Mouse (Mus musculus) forelimb bud, embryonic 11.5 days (tissue): ENCODE data around the gene Sh3rf3.
A peak's percentile ranks its signal among the peaks of the same experiment; 100 is the strongest.
"Not testable (repeated sequence)": the region's sequence is repeated elsewhere in the genome, so short reads cannot be mapped to it uniquely, and the experiment has no call there.

ENCODE experiments used
- DNase-seq: peaks from one replicate; pipeline ENCODE4 v3.0.0-alpha.2; 2012; ENCODE audit warnings: low read depth, low spot score

Gene Sh3rf3

DNA sequence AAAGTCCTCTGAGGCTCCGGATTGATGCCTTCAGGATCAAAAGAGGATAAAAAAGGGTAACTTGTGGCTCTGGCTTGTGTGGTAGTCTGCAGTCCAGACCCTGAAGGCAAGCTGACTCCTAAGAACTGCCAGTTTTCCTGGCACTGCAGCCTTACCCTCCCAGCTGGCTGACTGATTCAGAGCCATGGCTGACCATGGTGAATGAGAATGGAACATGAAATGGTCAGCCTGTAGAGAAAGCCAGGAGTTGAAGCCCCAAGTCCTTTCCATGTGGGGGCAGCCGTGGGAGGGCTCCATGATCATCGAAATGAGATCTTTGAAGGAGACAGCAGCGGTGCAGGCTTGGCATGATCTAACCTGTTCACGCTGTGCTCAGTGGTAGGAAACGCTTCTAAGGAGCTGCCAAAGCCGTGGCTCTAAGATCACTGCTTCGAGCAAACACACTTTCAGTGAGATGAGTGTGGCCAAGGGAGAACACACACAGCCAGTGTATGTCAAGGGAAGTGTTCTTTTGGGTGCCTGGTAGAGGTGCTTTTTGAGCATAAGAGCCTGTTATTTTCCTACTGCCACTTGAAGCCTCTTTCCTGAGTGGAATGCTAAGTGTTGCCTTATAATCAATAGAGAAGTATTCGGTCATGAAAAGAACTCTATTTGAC lies 168.6 kb downstream of the Sh3rf3 start:
- no peak for DNase-seq

DNA sequence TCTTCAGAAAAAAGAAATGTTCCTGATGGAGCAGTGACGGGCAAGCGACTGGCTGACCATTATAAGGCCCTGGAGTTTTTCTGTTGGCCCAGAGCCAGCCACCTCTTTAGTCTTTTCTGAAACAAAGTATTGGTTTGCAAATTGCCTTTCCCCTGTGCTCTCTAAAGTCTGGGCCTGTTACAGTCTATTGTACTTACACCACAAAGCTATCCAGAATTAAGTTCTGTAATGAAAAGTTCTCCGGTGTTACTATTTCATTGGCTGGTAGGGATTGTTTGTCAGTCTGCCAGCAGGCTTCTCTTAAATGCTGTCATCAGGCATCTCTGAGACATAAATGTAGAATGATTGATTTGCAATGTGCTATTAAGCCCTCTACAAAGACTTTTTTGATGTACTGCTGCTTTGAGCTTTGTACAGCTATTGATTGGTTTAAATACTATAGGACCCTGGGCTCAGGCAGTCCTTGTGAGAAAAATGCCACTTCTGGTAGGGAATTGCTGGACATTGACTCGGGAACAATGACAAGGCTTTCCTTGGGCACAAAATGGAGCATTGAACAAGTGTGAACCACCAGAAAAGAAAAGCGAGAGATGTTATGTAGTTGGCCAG lies 169.5 kb downstream of the Sh3rf3 start:
- DNase-seq, result peak; percentile 8

- DNase-seq, result no peak
Measured at GRCm38 (mm10) chr10:58991611-58992010, 178.5 kb downstream of the Sh3rf3 start.

DNA sequence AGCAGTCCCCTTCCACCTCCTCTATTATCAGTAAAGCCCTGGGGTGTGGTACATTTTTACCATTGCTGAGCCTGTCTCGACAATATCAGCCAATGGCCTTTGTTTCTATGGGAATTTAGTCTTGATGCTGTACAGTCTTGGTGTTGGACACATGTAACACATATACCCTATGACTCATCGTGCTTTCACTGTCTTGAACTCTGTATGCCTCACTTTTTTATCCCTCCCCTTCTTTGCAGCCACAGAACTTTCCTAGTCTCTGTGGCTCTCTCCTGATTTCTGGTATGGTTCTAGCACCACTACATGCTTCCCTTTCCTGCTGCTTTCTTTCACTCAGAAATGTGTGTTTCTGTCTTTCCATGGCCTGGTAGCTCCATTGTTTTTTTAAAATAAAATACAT lies 181.6 kb downstream of the Sh3rf3 start:
- DNase-seq, result no peak

DNA sequence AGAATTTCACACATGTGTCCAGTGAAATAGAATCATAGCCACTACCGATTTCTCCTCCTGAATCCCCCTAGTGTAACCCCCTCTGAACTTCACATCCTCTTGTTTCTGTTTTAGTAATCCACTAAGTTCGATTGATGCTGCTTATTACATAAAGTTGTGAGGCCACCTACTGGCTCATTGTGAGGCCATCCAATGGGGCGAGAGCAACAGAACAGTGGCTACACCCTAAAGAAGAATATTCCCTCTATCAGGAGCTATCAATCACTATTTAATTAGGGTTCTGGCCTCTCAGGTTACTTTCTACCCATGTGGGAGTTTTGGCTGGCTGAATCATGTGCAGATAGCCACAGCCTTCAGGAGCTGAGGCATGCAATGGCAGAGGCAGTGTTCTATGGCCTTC lies 182.0 kb downstream of the Sh3rf3 start:
- no peak for DNase-seq

DNA sequence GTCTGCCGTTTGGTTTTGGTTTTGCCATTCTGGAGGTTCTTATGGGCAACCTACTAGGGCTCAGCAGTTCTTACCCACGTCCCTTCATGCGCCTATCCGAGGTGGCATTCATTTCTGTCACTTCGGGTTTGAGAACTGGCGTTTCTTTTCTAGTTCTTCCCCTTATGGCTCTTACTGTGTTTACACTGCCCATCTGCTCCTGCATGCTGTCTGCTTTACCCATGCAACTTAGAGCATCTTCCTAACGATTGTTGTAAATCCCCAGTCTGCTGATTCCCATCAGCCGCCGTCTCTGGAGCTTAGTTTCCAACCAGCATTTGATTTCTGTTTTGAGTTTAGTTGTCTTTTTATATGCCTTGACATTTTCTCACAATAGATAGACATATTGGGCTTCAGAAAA lies 189.2 kb downstream of the Sh3rf3 start:
- DNase-seq, result no peak

DNA sequence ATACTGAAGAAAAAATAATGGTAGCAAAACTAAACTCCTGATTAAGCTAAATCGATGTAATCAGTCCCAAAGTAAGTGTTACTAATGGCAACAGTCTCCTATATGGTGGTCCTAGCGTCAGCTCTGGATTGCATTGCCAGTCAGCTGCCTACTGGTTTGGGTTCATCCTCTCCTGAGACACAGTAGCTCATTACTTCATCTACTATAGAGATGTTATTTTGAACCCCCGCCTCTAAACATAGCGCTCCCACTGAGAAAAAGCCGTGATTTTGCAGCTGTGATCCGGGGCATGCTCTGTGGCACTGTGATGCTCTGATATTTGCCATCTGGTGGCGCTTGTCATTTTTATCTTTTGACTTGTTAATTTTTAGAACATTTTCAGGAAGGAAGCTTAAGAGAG lies 198.3 kb downstream of the Sh3rf3 start:
- no peak for DNase-seq

DNA sequence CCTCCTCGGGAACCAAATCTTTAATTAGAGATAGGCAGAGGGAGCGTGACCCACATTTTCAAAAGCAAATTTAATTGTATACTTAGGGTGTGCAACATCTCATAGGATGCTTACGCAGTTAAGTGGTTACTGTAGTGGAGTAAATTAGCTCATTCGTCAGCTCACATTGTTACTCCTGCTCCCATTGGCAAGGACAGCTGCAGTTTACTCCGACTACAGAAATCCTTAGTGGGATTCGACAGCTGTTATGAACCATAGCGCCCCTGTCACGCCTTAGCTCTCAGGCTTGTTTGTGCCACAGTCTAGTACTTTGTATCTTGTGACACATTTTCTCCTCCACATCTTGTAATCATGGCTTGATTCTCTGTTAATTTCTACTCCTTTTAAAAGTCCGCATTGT lies 200.5 kb downstream of the Sh3rf3 start:
- DNase-seq, result no peak

- DNase-seq, result no peak
Measured at GRCm38 (mm10) chr10:59019302-59019973, 206.3 kb downstream of the Sh3rf3 start.

DNA sequence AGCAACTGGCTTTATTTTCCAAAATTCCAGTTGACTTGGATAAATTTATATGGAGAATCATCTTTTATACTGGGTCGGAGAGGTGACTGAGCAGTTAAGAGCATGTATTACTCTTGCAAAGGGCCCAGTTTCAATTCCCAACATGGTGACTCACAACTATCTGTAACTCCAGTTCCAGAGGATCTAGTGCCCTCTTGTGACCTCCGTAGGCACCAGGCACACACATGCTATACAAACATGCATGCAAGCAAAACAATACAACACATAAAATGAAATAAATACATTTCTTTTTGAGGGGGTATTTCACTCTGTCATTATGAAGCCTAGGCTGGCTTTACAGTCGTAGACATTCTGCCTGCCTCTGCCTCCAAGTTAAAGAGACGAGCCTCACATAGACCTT lies 237.3 kb downstream of the Sh3rf3 start:
- no peak for DNase-seq

DNA sequence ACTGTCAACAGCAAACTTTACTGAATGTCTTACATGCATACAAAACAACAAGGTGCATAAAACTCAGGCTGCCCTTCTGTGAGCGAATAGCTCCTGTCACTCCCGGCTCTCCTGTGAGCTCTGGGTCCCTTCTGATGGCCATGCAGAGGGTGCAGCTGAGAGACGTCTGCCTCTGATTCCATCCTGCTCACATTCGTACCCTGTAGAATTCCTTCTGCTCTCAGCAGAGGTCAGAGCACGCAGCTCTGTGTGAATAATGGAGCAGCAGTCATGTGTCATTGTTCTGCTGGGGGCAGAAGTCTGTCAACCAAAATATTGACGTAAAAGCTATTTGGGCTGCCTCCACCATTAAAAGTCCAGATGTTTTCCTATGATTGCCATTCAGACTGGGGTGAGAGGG lies 243.1 kb downstream of the Sh3rf3 start:
- DNase-seq, result no peak

GRCm38 (mm10) chr10:59066804-59067203 lies 253.6 kb downstream of the Sh3rf3 start:
- DNase-seq, result no peak

DNA sequence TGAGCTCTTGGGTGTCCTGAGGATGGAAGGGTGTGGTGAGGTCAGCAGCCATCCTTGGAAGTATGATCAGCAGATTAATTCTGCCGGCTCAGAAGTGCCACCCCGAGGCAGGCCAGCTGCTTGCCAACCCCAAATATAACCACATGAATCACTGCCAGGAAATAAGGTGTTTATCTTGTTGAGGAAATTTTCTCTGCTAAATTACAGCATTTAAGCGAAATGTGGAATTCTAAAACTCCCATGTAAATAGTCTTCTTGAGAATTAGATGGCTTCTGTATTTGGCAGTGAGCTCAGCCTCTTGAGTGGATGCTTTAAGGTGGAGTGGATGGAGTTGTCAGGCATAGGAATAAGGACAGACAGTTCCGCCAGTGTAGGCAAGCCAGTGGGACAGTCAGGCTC lies 259.7 kb downstream of the Sh3rf3 start:
- no peak for DNase-seq

GRCm38 (mm10) chr10:59076681-59077080 lies 263.5 kb downstream of the Sh3rf3 start:
- DNase-seq, result no peak

GRCm38 (mm10) chr10:59077909-59078308 lies 264.8 kb downstream of the Sh3rf3 start:
- no peak for DNase-seq

GRCm38 (mm10) chr10:59085604-59086003 lies 272.4 kb downstream of the Sh3rf3 start:
- DNase-seq, result no peak

GRCm38 (mm10) chr10:59086578-59086977 lies 273.4 kb downstream of the Sh3rf3 start:
- DNase-seq, result no peak

- no peak for DNase-seq
Measured at GRCm38 (mm10) chr10:59089861-59090621, 276.9 kb downstream of the Sh3rf3 start.

GRCm38 (mm10) chr10:59090622-59090971 lies 277.4 kb downstream of the Sh3rf3 start:
- DNase-seq, result no peak

- DNase-seq, result no peak
Measured at GRCm38 (mm10) chr10:59091556-59091955, 278.4 kb downstream of the Sh3rf3 start.

- DNase-seq, result no peak
Measured at GRCm38 (mm10) chr10:59091988-59092387, 278.8 kb downstream of the Sh3rf3 start.

- not testable (repeated sequence) for DNase-seq
Measured at GRCm38 (mm10) chr10:59103076-59103475, 289.9 kb downstream of the Sh3rf3 start.
